Mouse (Mus musculus): ENCODE results near the gene Zswim3. TPM values are rescaled to one million over a fixed set of nuclear protein-coding genes. Genes with fewer than 3 reads are reported as not detected.

Zswim3 gene
- polyA plus RNA-seq, 1 experiment from 2014 or later: 4.3 TPM

GRCm38 (mm10) chr2:164866741-164867551 is 62.0 kb downstream of the Zswim3 start:
- H3K27ac ChIP-seq (replicated peaks): peak overlapping the region; percentile 51; the same call in 1 of the 2 replicates
- 39% methylated on average over 16 of the region's 16 CpGs for WGBS (ENCODE audit: insufficient replicate concordance)
- H3K4me2 ChIP-seq: no peak overlapping the region
- H3K27me3 ChIP-seq: no peaks in the 10 kb centered on the region; the same call in 1 of the 2 replicates
- H3K9me3 ChIP-seq (replicated peaks): no peaks in the 10 kb centered on the region
- H3K36me3 ChIP-seq (replicated peaks): no peaks in the 10 kb centered on the region
- no peak overlapping the region for H3K4me3 ChIP-seq (replicated peaks)
- peak; percentile 38; the same call in 1 of the 2 replicates for ATAC-seq (ENCODE audit: insufficient read depth)
- H3K9ac ChIP-seq: no peak overlapping the region
- peaks cover 21% of the 10 kb centered on the region for H3K4me1 ChIP-seq (replicated peaks)

- no peak for ATAC-seq (ENCODE audit: insufficient read depth)
- no peak overlapping the region; the same call in 1 of the 2 replicates for H3K27ac ChIP-seq (replicated peaks)
- no peaks in the 10 kb centered on the region for H3K9me3 ChIP-seq (replicated peaks)
- no peak overlapping the region for H3K4me2 ChIP-seq
- H3K4me1 ChIP-seq (replicated peaks): peaks cover 16% of the 10 kb centered on the region
- H3K27me3 ChIP-seq: no peaks in the 10 kb centered on the region
- H3K9ac ChIP-seq: no peak overlapping the region
- H3K4me3 ChIP-seq (replicated peaks): no peak overlapping the region
- no peaks in the 10 kb centered on the region for H3K36me3 ChIP-seq (replicated peaks)
- 88% methylated on average over 7 of the region's 7 CpGs for WGBS (ENCODE audit: insufficient replicate concordance)
Observed at GRCm38 (mm10) chr2:164867566-164867965, 62.7 kb downstream of the Zswim3 start.

GRCm38 (mm10) chr2:164868491-164868890 is 63.6 kb downstream of the Zswim3 start:
- no peaks in the 10 kb centered on the region for H3K36me3 ChIP-seq (replicated peaks)
- WGBS (ENCODE audit: insufficient replicate concordance): 36% methylated on average over 7 of the region's 7 CpGs

More at GRCm38 (mm10) chr2:164868491-164868890, 63.6 kb downstream of the Zswim3 start:
- H3K4me2 ChIP-seq: no peak overlapping the region
- H3K27ac ChIP-seq (replicated peaks): no peak overlapping the region
- H3K9ac ChIP-seq: no peak overlapping the region
- no peak overlapping the region for H3K4me3 ChIP-seq (replicated peaks)
- peak; percentile 30 for ATAC-seq (ENCODE audit: insufficient read depth)
- no peaks in the 10 kb centered on the region for H3K27me3 ChIP-seq
- peaks cover 12% of the 10 kb centered on the region for H3K4me1 ChIP-seq (replicated peaks)
- no peaks in the 10 kb centered on the region for H3K9me3 ChIP-seq (replicated peaks)

Other genes with a start within 250 kb of the Zswim3 start
- gene Wfdc2, start 242.7 kb upstream of the Zswim3 start, polyA plus RNA-seq (2015; fragmentation: Nextera tagmentation; extraction: Ambion mirVana): 1.7 TPM in 2 replicates
- not detected in 2 replicates for gene Spint3, start 231.6 kb upstream of the Zswim3 start, polyA plus RNA-seq (2015; fragmentation: Nextera tagmentation; extraction: Ambion mirVana)
- not detected in 2 replicates for gene Wfdc6a, start 219.7 kb upstream of the Zswim3 start, polyA plus RNA-seq (2015; fragmentation: Nextera tagmentation; extraction: Ambion mirVana)
- not detected in 2 replicates for gene Eppin, start 211.5 kb upstream of the Zswim3 start, polyA plus RNA-seq (2015; fragmentation: Nextera tagmentation; extraction: Ambion mirVana)
- not detected in 2 replicates for gene Wfdc6b, start 191.6 kb upstream of the Zswim3 start, polyA plus RNA-seq (2015; fragmentation: Nextera tagmentation; extraction: Ambion mirVana)
- not detected in 2 replicates for gene Wfdc8, start 191.5 kb upstream of the Zswim3 start, polyA plus RNA-seq (2015; fragmentation: Nextera tagmentation; extraction: Ambion mirVana)
- not detected in 2 replicates for gene Wfdc16, start 166.3 kb upstream of the Zswim3 start, polyA plus RNA-seq (2015; fragmentation: Nextera tagmentation; extraction: Ambion mirVana)
- not detected in 2 replicates for gene Wfdc10, start 149.1 kb upstream of the Zswim3 start, polyA plus RNA-seq (2015; fragmentation: Nextera tagmentation; extraction: Ambion mirVana)
- not detected in 2 replicates for gene Wfdc9, start 148.5 kb upstream of the Zswim3 start, polyA plus RNA-seq (2015; fragmentation: Nextera tagmentation; extraction: Ambion mirVana)
- gene Wfdc11, start 131.0 kb upstream of the Zswim3 start, polyA plus RNA-seq (2015; fragmentation: Nextera tagmentation; extraction: Ambion mirVana): not detected in 2 replicates
- not detected in 2 replicates for gene Wfdc13, start 120.0 kb upstream of the Zswim3 start, polyA plus RNA-seq (2015; fragmentation: Nextera tagmentation; extraction: Ambion mirVana)
- not detected in 2 replicates for gene Spint4, start 106.6 kb upstream of the Zswim3 start, polyA plus RNA-seq (2015; fragmentation: Nextera tagmentation; extraction: Ambion mirVana)
- not detected in 2 replicates for gene Spint5, start 89.8 kb upstream of the Zswim3 start, polyA plus RNA-seq (2015; fragmentation: Nextera tagmentation; extraction: Ambion mirVana)
- 2.3 and 2.4 TPM in 2 replicates for gene Wfdc3, start 59.2 kb upstream of the Zswim3 start, polyA plus RNA-seq (2015; fragmentation: Nextera tagmentation; extraction: Ambion mirVana)
- 40.5 and 41.1 TPM in 2 replicates for gene Dnttip1, start 59.1 kb upstream of the Zswim3 start, polyA plus RNA-seq (2015; fragmentation: Nextera tagmentation; extraction: Ambion mirVana)
- gene Ube2c, start 35.2 kb upstream of the Zswim3 start, polyA plus RNA-seq (2015; fragmentation: Nextera tagmentation; extraction: Ambion mirVana): 682 and 720 TPM in 2 replicates
- gene Tnnc2, start 25.1 kb upstream of the Zswim3 start, polyA plus RNA-seq (2015; fragmentation: Nextera tagmentation; extraction: Ambion mirVana): 27.2 and 51.1 TPM in 2 replicates
- 5.6 and 7.9 TPM in 2 replicates for gene Snx21, start 19.3 kb upstream of the Zswim3 start, polyA plus RNA-seq (2015; fragmentation: Nextera tagmentation; extraction: Ambion mirVana)
- gene Acot8, start 216 bp upstream of the Zswim3 start, polyA plus RNA-seq (2015; fragmentation: Nextera tagmentation; extraction: Ambion mirVana): 20.3 and 21.3 TPM in 2 replicates
- 4.4 TPM in 2 replicates for gene Zswim1, start 17.6 kb downstream of the Zswim3 start, polyA plus RNA-seq (2015; fragmentation: Nextera tagmentation; extraction: Ambion mirVana)
- gene Spata25, start 23.4 kb downstream of the Zswim3 start, polyA plus RNA-seq (2015; fragmentation: Nextera tagmentation; extraction: Ambion mirVana): not detected in 2 replicates
- 75.4 and 81.1 TPM in 2 replicates for gene Ctsa, start 27.8 kb downstream of the Zswim3 start, polyA plus RNA-seq (2015; fragmentation: Nextera tagmentation; extraction: Ambion mirVana)
- 1.5 and 2.5 TPM in 2 replicates for gene Neurl2, start 28.4 kb downstream of the Zswim3 start, polyA plus RNA-seq (2015; fragmentation: Nextera tagmentation; extraction: Ambion mirVana)
- gene Pltp, start 52.6 kb downstream of the Zswim3 start, polyA plus RNA-seq (2015; fragmentation: Nextera tagmentation; extraction: Ambion mirVana): 17.8 and 23.5 TPM in 2 replicates
- gene Pcif1, start 74.2 kb downstream of the Zswim3 start, polyA plus RNA-seq (2015; fragmentation: Nextera tagmentation; extraction: Ambion mirVana): 38.3 and 40.7 TPM in 2 replicates
- 5.9 and 6.9 TPM in 2 replicates for gene Zfp335, start 106.7 kb downstream of the Zswim3 start, polyA plus RNA-seq (2015; fragmentation: Nextera tagmentation; extraction: Ambion mirVana)
- gene Mmp9, start 135.7 kb downstream of the Zswim3 start, polyA plus RNA-seq (2015; fragmentation: Nextera tagmentation; extraction: Ambion mirVana): 5.9 and 10.2 TPM in 2 replicates
- gene Slc12a5, start 155.7 kb downstream of the Zswim3 start, polyA plus RNA-seq (2015; fragmentation: Nextera tagmentation; extraction: Ambion mirVana): 0.26 and 0.37 TPM in 2 replicates
- gene Ncoa5, start 229.8 kb downstream of the Zswim3 start, polyA plus RNA-seq (2015; fragmentation: Nextera tagmentation; extraction: Ambion mirVana): 14.2 and 14.5 TPM in 2 replicates